Mouse (Mus musculus): Measurements from ENCODE around the gene Macrod2. TPM values are rescaled to one million over a fixed set of nuclear protein-coding genes. Genes with fewer than 3 reads are reported as not detected.

Gene Macrod2
- polyA plus RNA-seq, 1 experiment = 16.3 TPM

GRCm38 (mm10) chr2:142232828-142233227 lies 1837.7 kb downstream of the Macrod2 start:
- Histone ChIP-seq H3K27me3 (ENCODE audit: control insufficient read depth, insufficient read depth, low read length) (no peaks in the 10 kb centered on the region), H3K36me3 (ENCODE audit: control insufficient read depth, insufficient read depth, low read length) (no peaks in the 10 kb centered on the region), H3K27ac (ENCODE audit: control insufficient read depth, insufficient read depth, low read depth, low read length) (no peak overlapping the region), H3K4me3 (ENCODE audit: control insufficient read depth, low read depth, low read length) (no peak overlapping the region), H3K4me1 (ENCODE audit: control insufficient read depth, insufficient read depth, low read length) (no peaks in the 10 kb centered on the region)
- TF ChIP-seq CTCF (IDR thresholded peaks at IDR 0.05; ENCODE audit: control insufficient read depth, insufficient read depth, insufficient replicate concordance, low read depth, low read length) = no peak
- TF ChIP-seq POLR2A (IDR thresholded peaks at IDR 0.05; ENCODE audit: control insufficient read depth, low read depth, low read length) = no peak

DNA sequence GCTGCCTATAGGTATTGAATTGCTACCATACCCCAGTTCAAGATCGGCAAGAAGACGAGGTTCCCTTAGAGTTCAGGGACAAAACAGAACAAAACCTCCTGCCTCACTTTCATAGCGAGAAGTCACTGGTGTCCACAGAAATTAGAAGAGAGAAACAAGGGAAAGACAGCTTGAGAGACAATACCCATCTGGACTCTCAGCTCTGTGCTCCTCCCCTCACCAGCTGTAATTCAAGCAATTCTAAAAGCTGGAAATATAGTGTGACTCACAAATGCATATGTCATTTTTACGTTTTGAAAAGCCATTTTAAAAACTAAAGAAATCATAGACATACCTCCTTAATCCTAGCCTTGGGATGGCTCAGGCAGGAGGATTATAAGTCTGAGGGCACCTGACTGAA lies 1848.4 kb downstream of the Macrod2 start:
- Histone ChIP-seq H3K4me3 (ENCODE audit: control insufficient read depth, low read depth, low read length) (no peak overlapping the region), H3K27me3 (ENCODE audit: control insufficient read depth, insufficient read depth, low read length) (no peaks in the 10 kb centered on the region), H3K4me1 (ENCODE audit: control insufficient read depth, insufficient read depth, low read length) (no peaks in the 10 kb centered on the region), H3K27ac (ENCODE audit: control insufficient read depth, insufficient read depth, low read depth, low read length) (no peak overlapping the region), H3K36me3 (ENCODE audit: control insufficient read depth, insufficient read depth, low read length) (no peaks in the 10 kb centered on the region)
- TF ChIP-seq POLR2A (IDR thresholded peaks at IDR 0.05; ENCODE audit: control insufficient read depth, low read depth, low read length) (no peak), CTCF (IDR thresholded peaks at IDR 0.05; ENCODE audit: control insufficient read depth, insufficient read depth, insufficient replicate concordance, low read depth, low read length) (no peak)

- no peaks in the 10 kb centered on the region for H3K36me3 ChIP-seq (ENCODE audit: control insufficient read depth, insufficient read depth, low read length)
- H3K4me1 ChIP-seq (ENCODE audit: control insufficient read depth, insufficient read depth, low read length) = 0 out of 2 replicates have a peak, but pooled peaks cover 2% of the 10 kb centered on the region
- no peak for TF ChIP-seq CTCF (IDR thresholded peaks at IDR 0.05; ENCODE audit: control insufficient read depth, insufficient read depth, insufficient replicate concordance, low read depth, low read length)
- no peak for TF ChIP-seq POLR2A (IDR thresholded peaks at IDR 0.05; ENCODE audit: control insufficient read depth, low read depth, low read length)
- H3K27me3 ChIP-seq (ENCODE audit: control insufficient read depth, insufficient read depth, low read length) = no peaks in the 10 kb centered on the region
- no peak overlapping the region for H3K4me3 ChIP-seq (ENCODE audit: control insufficient read depth, low read depth, low read length)
- H3K27ac ChIP-seq (ENCODE audit: control insufficient read depth, insufficient read depth, low read depth, low read length) = no peak overlapping the region
These were observed 1855.3 kb downstream of the Macrod2 start for GRCm38 (mm10) chr2:142250383-142250782.

- H3K27me3 ChIP-seq (ENCODE audit: control insufficient read depth, insufficient read depth, low read length) = no peaks in the 10 kb centered on the region
- no peak overlapping the region for H3K4me3 ChIP-seq (ENCODE audit: control insufficient read depth, low read depth, low read length)
- no peaks in the 10 kb centered on the region for H3K36me3 ChIP-seq (ENCODE audit: control insufficient read depth, insufficient read depth, low read length)
- TF ChIP-seq POLR2A (IDR thresholded peaks at IDR 0.05; ENCODE audit: control insufficient read depth, low read depth, low read length) = no peak
- no peak for TF ChIP-seq CTCF (IDR thresholded peaks at IDR 0.05; ENCODE audit: control insufficient read depth, insufficient read depth, insufficient replicate concordance, low read depth, low read length)
- H3K4me1 ChIP-seq (ENCODE audit: control insufficient read depth, insufficient read depth, low read length) = 0 out of 2 replicates have a peak, but pooled peaks cover 2% of the 10 kb centered on the region
- no peak overlapping the region for H3K27ac ChIP-seq (ENCODE audit: control insufficient read depth, insufficient read depth, low read depth, low read length)
These were observed 1856.4 kb downstream of the Macrod2 start for GRCm38 (mm10) chr2:142251518-142251917.

DNA sequence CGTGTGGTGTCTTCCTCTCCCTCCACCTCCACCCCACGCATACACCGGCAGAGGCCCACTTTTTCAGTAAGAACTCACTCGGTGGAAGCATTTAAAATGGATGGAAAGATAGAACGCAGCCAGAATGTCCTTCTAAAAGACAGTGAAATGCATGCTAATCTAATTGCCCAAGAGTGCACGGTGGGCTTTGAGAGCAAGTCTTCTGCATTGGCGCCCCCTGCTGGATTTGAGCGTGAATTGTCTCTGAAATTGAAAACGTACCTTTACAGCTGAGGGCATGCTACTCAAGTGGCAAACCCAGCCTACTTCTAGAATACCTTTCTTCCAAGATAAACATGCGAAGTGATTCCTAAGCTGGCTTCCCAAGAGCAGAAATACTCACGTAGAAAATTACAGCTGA lies 1858.8 kb downstream of the Macrod2 start:
- Histone ChIP-seq H3K4me1 (ENCODE audit: control insufficient read depth, insufficient read depth, low read length) (0 out of 2 replicates have a peak, but pooled peaks cover 2% of the 10 kb centered on the region), H3K4me3 (ENCODE audit: control insufficient read depth, low read depth, low read length) (no peak overlapping the region), H3K36me3 (ENCODE audit: control insufficient read depth, insufficient read depth, low read length) (no peaks in the 10 kb centered on the region), H3K27me3 (ENCODE audit: control insufficient read depth, insufficient read depth, low read length) (no peaks in the 10 kb centered on the region), H3K27ac (ENCODE audit: control insufficient read depth, insufficient read depth, low read depth, low read length) (no peak overlapping the region)
- no peak for TF ChIP-seq POLR2A (IDR thresholded peaks at IDR 0.05; ENCODE audit: control insufficient read depth, low read depth, low read length)
- TF ChIP-seq CTCF (IDR thresholded peaks at IDR 0.05; ENCODE audit: control insufficient read depth, insufficient read depth, insufficient replicate concordance, low read depth, low read length) = peak; percentile 82

- Histone ChIP-seq H3K27ac (ENCODE audit: control insufficient read depth, insufficient read depth, low read depth, low read length) (no peak overlapping the region), H3K27me3 (ENCODE audit: control insufficient read depth, insufficient read depth, low read length) (no peaks in the 10 kb centered on the region)
These were observed 1859.5 kb downstream of the Macrod2 start for GRCm38 (mm10) chr2:142254566-142254965.

DNA sequence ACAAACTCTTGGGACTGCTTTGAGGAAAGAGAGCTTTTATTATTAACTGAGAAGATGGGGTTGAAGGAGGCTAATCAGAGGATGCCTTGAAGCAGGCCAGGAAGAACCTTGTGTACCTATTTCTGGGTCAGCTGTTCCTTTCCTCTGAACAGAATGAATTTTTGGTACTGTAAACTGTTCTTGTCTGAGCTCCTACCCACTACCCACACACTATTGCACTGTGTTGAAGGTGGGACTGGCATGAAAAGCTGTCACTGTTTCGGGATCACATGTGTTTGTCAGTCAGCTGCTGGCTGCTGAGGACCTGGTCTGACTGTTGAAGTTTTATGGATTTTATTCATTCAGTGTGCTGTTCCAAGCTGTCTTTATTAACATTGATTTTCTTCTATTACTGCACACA lies 1862.4 kb downstream of the Macrod2 start:
- no peak overlapping the region for H3K27ac ChIP-seq (ENCODE audit: control insufficient read depth, insufficient read depth, low read depth, low read length)
- H3K27me3 ChIP-seq (ENCODE audit: control insufficient read depth, insufficient read depth, low read length) = no peaks in the 10 kb centered on the region
- TF ChIP-seq CTCF (IDR thresholded peaks at IDR 0.05; ENCODE audit: control insufficient read depth, insufficient read depth, insufficient replicate concordance, low read depth, low read length) (no peak), POLR2A (IDR thresholded peaks at IDR 0.05; ENCODE audit: control insufficient read depth, low read depth, low read length) (no peak)
- H3K4me3 ChIP-seq (ENCODE audit: control insufficient read depth, low read depth, low read length) = no peak overlapping the region
- H3K36me3 ChIP-seq (ENCODE audit: control insufficient read depth, insufficient read depth, low read length) = no peaks in the 10 kb centered on the region
- no peaks in the 10 kb centered on the region for H3K4me1 ChIP-seq (ENCODE audit: control insufficient read depth, insufficient read depth, low read length)

More at GRCm38 (mm10) chr2:142254566-142254965, 1859.5 kb downstream of the Macrod2 start:
- no peak overlapping the region for H3K4me3 ChIP-seq (ENCODE audit: control insufficient read depth, low read depth, low read length)
- TF ChIP-seq POLR2A (IDR thresholded peaks at IDR 0.05; ENCODE audit: control insufficient read depth, low read depth, low read length) (no peak), CTCF (IDR thresholded peaks at IDR 0.05; ENCODE audit: control insufficient read depth, insufficient read depth, insufficient replicate concordance, low read depth, low read length) (no peak)
- no peaks in the 10 kb centered on the region for H3K36me3 ChIP-seq (ENCODE audit: control insufficient read depth, insufficient read depth, low read length)
- H3K4me1 ChIP-seq (ENCODE audit: control insufficient read depth, insufficient read depth, low read length) = 0 out of 2 replicates have a peak, but pooled peaks cover 2% of the 10 kb centered on the region

DNA sequence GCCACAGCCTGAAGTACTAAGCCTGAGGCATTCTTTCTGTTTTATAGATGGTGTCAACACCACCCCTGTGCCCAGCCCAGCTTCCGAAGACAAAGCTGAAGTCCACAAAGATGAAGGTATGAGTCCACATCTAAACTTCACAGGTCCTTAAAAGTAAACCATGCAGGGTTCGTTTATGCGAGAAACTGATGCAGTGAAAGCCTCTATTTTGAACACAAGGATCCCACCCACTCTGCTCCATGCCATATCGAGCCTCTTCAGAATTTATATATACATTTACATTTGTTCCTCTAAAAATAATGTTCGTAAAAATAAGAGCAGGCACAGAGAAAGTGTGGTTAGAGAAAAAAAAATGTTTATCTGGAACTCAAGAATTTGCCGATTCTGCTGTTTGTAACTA lies 1865.9 kb downstream of the Macrod2 start:
- Histone ChIP-seq H3K4me3 (ENCODE audit: control insufficient read depth, low read depth, low read length) (no peak overlapping the region), H3K36me3 (ENCODE audit: control insufficient read depth, insufficient read depth, low read length) (no peaks in the 10 kb centered on the region), H3K27ac (ENCODE audit: control insufficient read depth, insufficient read depth, low read depth, low read length) (no peak overlapping the region), H3K4me1 (ENCODE audit: control insufficient read depth, insufficient read depth, low read length) (no peaks in the 10 kb centered on the region), H3K27me3 (ENCODE audit: control insufficient read depth, insufficient read depth, low read length) (no peaks in the 10 kb centered on the region)
- TF ChIP-seq CTCF (IDR thresholded peaks at IDR 0.05; ENCODE audit: control insufficient read depth, insufficient read depth, insufficient replicate concordance, low read depth, low read length) (no peak), POLR2A (IDR thresholded peaks at IDR 0.05; ENCODE audit: control insufficient read depth, low read depth, low read length) (no peak)

All from testis, adult 2 months (tissue).